Mouse (Mus musculus): Measurements from ENCODE around the gene Tspan9. TPM values are rescaled to one million over a fixed set of nuclear protein-coding genes. Genes with fewer than 3 reads are reported as not detected.

Tspan9 gene
- polyA plus RNA-seq, 1 experiment from 2014 or later, result 62.6 TPM

DNA sequence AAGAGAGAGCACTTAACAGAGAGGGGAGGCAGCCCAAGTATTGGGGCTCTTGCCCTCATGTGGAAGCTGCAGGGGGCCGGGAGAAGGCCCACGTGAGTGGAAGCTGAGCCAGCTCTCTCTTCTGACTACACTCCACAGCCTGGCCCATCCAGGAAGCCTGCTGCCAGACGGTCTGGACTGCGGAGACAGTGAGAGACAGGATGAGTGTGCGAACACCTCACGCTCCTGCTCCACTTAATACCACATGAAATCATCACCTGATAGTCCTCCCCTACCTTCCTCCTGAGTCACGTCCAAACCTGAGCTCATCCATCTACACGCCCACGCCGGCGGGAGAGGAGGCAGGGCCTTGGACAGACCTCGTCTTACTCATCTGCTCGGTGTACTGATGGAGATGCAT lies 81.2 kb downstream of the Tspan9 start:
- no peak overlapping the region for H3K4me2 ChIP-seq (ENCODE audit: low read length)

DNA sequence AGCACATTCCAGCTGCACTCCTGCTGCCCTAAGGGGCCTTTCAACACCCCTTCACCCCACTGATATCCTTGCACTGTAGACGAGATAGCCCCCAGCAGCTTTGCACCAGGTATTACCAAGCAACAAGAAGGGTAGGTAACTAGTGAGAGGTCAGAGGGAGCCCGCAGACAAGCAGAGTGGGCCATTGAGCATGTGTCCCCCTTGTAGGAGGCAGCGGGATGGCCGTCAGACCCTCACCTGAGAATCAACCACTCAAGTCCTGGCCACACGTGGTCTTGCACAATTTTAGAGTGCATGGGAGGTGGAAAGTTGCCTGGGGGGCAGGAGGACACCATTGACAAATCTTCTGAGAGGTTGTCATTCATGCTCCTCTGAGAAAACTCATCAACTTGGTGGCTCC lies 82.1 kb downstream of the Tspan9 start:
- no peaks in the 10 kb centered on the region for H3K36me3 ChIP-seq (ENCODE audit: control insufficient read depth, insufficient read depth, low read length)
- 92% methylated on average over 5 of the region's 5 CpGs for WGBS
- no peak for ATAC-seq
- H3K27ac ChIP-seq (ENCODE audit: low read depth, low read length), result no peak overlapping the region
- no peak overlapping the region for H3K4me3 ChIP-seq (ENCODE audit: low read length)
- H3K9ac ChIP-seq (ENCODE audit: low read depth, low read length), result no peak overlapping the region
- H3K4me2 ChIP-seq (ENCODE audit: low read length), result no peak overlapping the region
- no peaks in the 10 kb centered on the region for H3K27me3 ChIP-seq (replicated peaks; ENCODE audit: control insufficient read depth, insufficient read depth, low read length)
- H3K4me1 ChIP-seq (ENCODE audit: control insufficient read depth, insufficient read depth, low read depth, low read length), result peaks cover 24% of the 10 kb centered on the region
- peaks cover 2% of the 10 kb centered on the region; the same call in 1 of the 2 replicates for H3K9me3 ChIP-seq (ENCODE audit: control insufficient read depth, low read length)

More for the DNA sequence above, 81.2 kb downstream of the Tspan9 start:
- 89% methylated on average over 13 of the region's 13 CpGs for WGBS
- Histone ChIP-seq H3K27me3 (replicated peaks; ENCODE audit: control insufficient read depth, insufficient read depth, low read length) (no peaks in the 10 kb centered on the region), H3K9me3 (ENCODE audit: control insufficient read depth, low read length) (peaks cover 2% of the 10 kb centered on the region; the same call in 1 of the 2 replicates), H3K4me3 (ENCODE audit: low read length) (no peak overlapping the region), H3K9ac (ENCODE audit: low read depth, low read length) (no peak overlapping the region), H3K27ac (ENCODE audit: low read depth, low read length) (no peak overlapping the region), H3K4me1 (ENCODE audit: control insufficient read depth, insufficient read depth, low read depth, low read length) (peaks cover 27% of the 10 kb centered on the region), H3K36me3 (ENCODE audit: control insufficient read depth, insufficient read depth, low read length) (no peaks in the 10 kb centered on the region)
- no peak for ATAC-seq

DNA sequence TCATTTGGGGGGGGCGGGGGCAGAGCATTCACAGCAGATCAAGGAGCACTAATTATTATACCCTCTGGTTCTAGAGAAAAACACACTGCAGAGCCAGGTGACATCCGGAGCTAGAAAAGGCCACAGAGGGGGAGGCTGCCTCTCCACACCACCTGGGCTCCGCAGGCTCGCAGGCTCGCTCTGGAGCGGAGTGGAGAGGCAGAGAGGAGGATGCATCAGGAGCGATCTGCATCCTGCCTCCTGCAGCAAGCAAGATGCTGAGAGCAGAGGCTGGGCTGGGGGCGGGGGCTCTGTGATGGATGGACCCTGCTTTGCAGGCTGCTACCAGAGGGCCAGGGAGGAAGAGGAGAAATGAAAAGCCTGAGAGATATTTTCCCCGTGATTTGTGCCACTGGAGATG lies 84.8 kb downstream of the Tspan9 start:
- Histone ChIP-seq H3K36me3 (ENCODE audit: control insufficient read depth, insufficient read depth, low read length) (no peaks in the 10 kb centered on the region), H3K4me2 (ENCODE audit: low read length) (peak overlapping the region; percentile 35), H3K27ac (ENCODE audit: low read depth, low read length) (no peak overlapping the region), H3K27me3 (replicated peaks; ENCODE audit: control insufficient read depth, insufficient read depth, low read length) (no peaks in the 10 kb centered on the region), H3K9ac (ENCODE audit: low read depth, low read length) (peak overlapping the region; percentile 30), H3K4me3 (ENCODE audit: low read length) (no peak overlapping the region), H3K9me3 (ENCODE audit: control insufficient read depth, low read length) (peaks cover 2% of the 10 kb centered on the region; the same call in 1 of the 2 replicates), H3K4me1 (ENCODE audit: control insufficient read depth, insufficient read depth, low read depth, low read length) (peaks cover 13% of the 10 kb centered on the region)
- WGBS, result 23% methylated on average over 9 of the region's 9 CpGs
- ATAC-seq, result peak; percentile 68

DNA sequence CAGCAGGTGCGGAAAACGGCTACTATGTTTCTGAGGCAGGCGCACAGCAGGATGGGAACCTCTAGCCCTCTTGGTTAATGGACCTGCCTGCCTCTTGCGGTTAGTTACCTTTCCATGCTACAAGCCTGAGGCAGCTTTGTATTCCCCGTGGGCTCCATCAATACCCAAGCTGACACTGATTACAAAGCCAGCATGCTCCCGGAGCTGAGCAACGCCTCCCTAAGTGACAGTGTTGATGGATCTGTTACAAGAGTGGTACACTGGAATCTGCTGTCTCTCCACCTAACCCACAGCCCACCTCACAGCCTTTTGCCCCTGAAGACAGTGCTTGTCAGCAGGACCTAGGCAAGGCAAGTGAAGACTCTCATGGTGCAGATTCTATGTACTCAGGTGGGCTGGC lies 85.2 kb downstream of the Tspan9 start:
- Histone ChIP-seq H3K27ac (ENCODE audit: low read depth, low read length) (no peak overlapping the region), H3K9ac (ENCODE audit: low read depth, low read length) (peak overlapping the region; percentile 30; the same call in 1 of the 2 replicates), H3K27me3 (replicated peaks; ENCODE audit: control insufficient read depth, insufficient read depth, low read length) (no peaks in the 10 kb centered on the region), H3K36me3 (ENCODE audit: control insufficient read depth, insufficient read depth, low read length) (no peaks in the 10 kb centered on the region), H3K4me3 (ENCODE audit: low read length) (no peak overlapping the region), H3K4me1 (ENCODE audit: control insufficient read depth, insufficient read depth, low read depth, low read length) (peaks cover 13% of the 10 kb centered on the region), H3K4me2 (ENCODE audit: low read length) (peak overlapping the region; percentile 35), H3K9me3 (ENCODE audit: control insufficient read depth, low read length) (peaks cover 2% of the 10 kb centered on the region; the same call in 1 of the 2 replicates)
- peak; percentile 60 for ATAC-seq
- 29% methylated on average over 7 of the region's 7 CpGs for WGBS

DNA sequence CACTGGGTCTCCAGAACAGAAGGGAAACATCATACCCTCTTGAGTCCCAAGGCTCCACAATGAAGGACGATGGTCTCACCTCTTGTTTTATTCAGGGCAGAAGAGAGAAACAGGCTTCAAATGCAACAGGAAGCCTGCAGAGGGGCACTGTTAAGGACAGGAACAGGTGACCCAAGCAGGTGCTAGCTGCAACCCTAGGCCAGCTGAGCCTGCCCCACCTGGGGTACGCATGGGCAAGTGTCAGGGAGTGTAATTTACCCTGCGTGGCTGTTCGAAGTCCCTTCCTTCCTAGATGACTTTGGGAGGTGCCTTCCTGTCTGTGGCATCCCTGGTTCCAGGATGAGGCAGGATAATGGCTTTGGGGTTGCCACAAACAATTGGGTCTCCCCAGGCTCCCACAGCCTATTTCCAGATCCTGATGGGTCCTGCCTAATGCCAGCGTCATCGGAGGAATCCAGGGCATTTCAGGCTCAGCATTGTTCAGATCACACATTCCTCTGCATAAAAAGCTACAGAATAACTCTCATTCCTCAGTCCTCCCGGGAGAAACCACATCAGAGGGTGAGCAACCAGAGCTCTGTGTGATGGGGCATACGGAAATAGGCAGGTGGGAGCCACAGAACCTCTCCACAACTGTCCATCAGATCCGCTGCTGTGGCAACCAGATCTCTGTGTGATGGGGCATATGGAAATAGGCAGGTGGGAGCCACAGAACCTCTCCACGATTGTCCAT lies 90.2 kb downstream of the Tspan9 start:
- Histone ChIP-seq H3K4me1 (ENCODE audit: control insufficient read depth, insufficient read depth, low read depth, low read length) (peaks cover 4% of the 10 kb centered on the region), H3K9ac (ENCODE audit: low read depth, low read length) (no peak overlapping the region), H3K4me3 (ENCODE audit: low read length) (no peak overlapping the region), H3K4me2 (ENCODE audit: low read length) (no peak overlapping the region), H3K36me3 (ENCODE audit: control insufficient read depth, insufficient read depth, low read length) (no peaks in the 10 kb centered on the region), H3K27me3 (replicated peaks; ENCODE audit: control insufficient read depth, insufficient read depth, low read length) (no peaks in the 10 kb centered on the region), H3K9me3 (ENCODE audit: control insufficient read depth, low read length) (no peaks in the 10 kb centered on the region), H3K27ac (ENCODE audit: low read depth, low read length) (no peak overlapping the region)
- WGBS, result 61% methylated on average over 10 of the region's 10 CpGs
- ATAC-seq, result no peak

DNA sequence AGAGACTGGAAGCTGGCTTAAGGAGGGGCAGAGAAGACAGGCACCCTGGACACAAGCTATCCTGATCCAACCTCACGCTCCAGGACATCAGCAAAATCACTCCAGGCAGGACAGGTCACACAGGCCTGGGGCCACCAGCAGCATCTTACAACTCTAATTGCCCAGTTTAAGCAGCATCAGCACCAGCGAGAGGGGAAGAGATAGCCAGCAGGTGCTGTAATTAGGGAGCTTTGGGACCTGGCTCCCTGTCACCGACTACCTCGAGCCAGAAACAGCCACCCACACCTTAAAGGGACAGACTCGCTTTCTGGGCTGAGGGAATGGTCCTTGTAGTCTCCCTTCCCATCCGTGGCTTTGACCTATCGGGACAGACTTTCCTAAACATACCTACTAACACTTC lies 95.7 kb downstream of the Tspan9 start:
- H3K36me3 ChIP-seq (ENCODE audit: control insufficient read depth, insufficient read depth, low read length), result no peaks in the 10 kb centered on the region
- H3K27me3 ChIP-seq (replicated peaks; ENCODE audit: control insufficient read depth, insufficient read depth, low read length), result no peaks in the 10 kb centered on the region
- no peak overlapping the region for H3K4me2 ChIP-seq (ENCODE audit: low read length)
- no peak overlapping the region for H3K4me3 ChIP-seq (ENCODE audit: low read length)
- no peaks in the 10 kb centered on the region for H3K4me1 ChIP-seq (ENCODE audit: control insufficient read depth, insufficient read depth, low read depth, low read length)
- no peaks in the 10 kb centered on the region for H3K9me3 ChIP-seq (ENCODE audit: control insufficient read depth, low read length)
- no peak for ATAC-seq
- WGBS, result 71% methylated on average over 7 of the region's 7 CpGs
- H3K9ac ChIP-seq (ENCODE audit: low read depth, low read length), result no peak overlapping the region
- H3K27ac ChIP-seq (ENCODE audit: low read depth, low read length), result no peak overlapping the region

DNA sequence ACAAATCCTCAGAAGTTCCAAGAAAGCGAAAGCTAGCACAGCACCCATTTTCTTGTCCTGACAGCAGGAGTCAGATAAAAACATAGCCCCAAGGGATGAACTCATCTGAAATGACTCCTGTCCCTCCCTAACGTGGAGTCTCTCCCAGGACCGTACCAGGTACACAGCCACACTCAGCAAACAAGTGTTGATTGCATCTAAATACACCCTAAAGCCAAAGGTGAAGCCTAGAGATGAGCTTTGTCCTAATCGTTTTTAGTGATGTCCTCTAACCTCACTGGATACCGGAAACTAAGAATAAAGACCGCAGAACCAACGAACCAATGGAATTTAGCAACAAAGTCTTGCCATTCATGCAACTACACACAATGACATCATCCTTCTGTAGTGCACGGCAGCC lies 96.2 kb downstream of the Tspan9 start:
- Histone ChIP-seq H3K9ac (ENCODE audit: low read depth, low read length) (no peak overlapping the region), H3K4me2 (ENCODE audit: low read length) (no peak overlapping the region), H3K4me3 (ENCODE audit: low read length) (no peak overlapping the region), H3K9me3 (ENCODE audit: control insufficient read depth, low read length) (no peaks in the 10 kb centered on the region), H3K36me3 (ENCODE audit: control insufficient read depth, insufficient read depth, low read length) (no peaks in the 10 kb centered on the region), H3K4me1 (ENCODE audit: control insufficient read depth, insufficient read depth, low read depth, low read length) (no peaks in the 10 kb centered on the region), H3K27me3 (replicated peaks; ENCODE audit: control insufficient read depth, insufficient read depth, low read length) (no peaks in the 10 kb centered on the region), H3K27ac (ENCODE audit: low read depth, low read length) (no peak overlapping the region)
- 83% methylated on average over 8 of the region's 8 CpGs for WGBS
- ATAC-seq, result no peak

DNA sequence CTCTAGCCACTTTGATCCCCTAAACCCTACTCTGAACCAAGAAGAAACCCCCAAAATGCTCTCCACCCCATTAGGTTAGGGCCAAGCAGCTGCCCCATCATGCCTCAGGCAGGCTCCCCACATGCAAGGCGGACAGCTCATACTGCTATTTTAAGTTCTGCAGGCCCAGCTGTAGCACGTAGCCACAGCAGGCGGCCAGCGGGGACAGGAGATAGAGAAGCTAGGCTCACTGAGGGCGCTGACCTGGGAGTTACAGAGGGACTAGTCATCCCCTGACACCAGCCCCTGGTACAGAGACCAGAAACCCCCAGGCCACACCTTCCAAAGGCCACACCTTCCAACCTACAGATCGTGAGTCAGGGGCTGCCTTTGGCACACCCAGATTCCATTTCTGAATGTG lies 96.6 kb downstream of the Tspan9 start:
- whole genome bisulfite sequencing, result 69% methylated on average over 6 of the region's 6 CpGs
- Histone ChIP-seq H3K4me2 (ENCODE audit: low read length) (no peak overlapping the region), H3K36me3 (ENCODE audit: control insufficient read depth, insufficient read depth, low read length) (no peaks in the 10 kb centered on the region), H3K9me3 (ENCODE audit: control insufficient read depth, low read length) (no peaks in the 10 kb centered on the region), H3K27ac (ENCODE audit: low read depth, low read length) (no peak overlapping the region), H3K4me3 (ENCODE audit: low read length) (no peak overlapping the region), H3K4me1 (ENCODE audit: control insufficient read depth, insufficient read depth, low read depth, low read length) (no peaks in the 10 kb centered on the region), H3K9ac (ENCODE audit: low read depth, low read length) (no peak overlapping the region), H3K27me3 (replicated peaks; ENCODE audit: control insufficient read depth, insufficient read depth, low read length) (no peaks in the 10 kb centered on the region)
- no peak for ATAC-seq

DNA sequence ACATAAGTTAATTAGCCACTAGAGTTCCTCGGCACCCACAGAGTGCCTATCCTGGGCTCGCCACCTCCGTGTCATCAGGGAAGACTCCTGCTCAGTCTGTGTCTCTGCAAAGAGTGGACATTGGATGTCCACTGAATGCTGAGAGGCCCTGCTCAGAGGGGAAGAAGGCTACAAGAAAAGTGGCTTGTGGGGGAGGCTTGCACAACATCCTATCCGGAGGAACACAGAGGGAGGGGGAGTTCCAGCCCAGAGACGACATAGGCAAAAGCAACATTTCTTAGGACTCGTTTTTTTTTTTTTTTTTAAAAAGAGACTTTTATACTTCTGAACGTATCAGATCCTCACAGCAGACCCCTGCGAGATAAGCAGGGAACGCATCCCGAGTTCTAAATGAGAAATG lies 98.7 kb downstream of the Tspan9 start:
- H3K9me3 ChIP-seq (ENCODE audit: control insufficient read depth, low read length), result no peaks in the 10 kb centered on the region
- 64% methylated on average over 10 of the region's 10 CpGs for WGBS
- no peak overlapping the region for H3K9ac ChIP-seq (ENCODE audit: low read depth, low read length)
- no peaks in the 10 kb centered on the region for H3K27me3 ChIP-seq (replicated peaks; ENCODE audit: control insufficient read depth, insufficient read depth, low read length)
- ATAC-seq, result no peak
- no peak overlapping the region for H3K4me3 ChIP-seq (ENCODE audit: low read length)
- no peak overlapping the region for H3K27ac ChIP-seq (ENCODE audit: low read depth, low read length)
- H3K36me3 ChIP-seq (ENCODE audit: control insufficient read depth, insufficient read depth, low read length), result no peaks in the 10 kb centered on the region
- H3K4me1 ChIP-seq (ENCODE audit: control insufficient read depth, insufficient read depth, low read depth, low read length), result no peaks in the 10 kb centered on the region
- H3K4me2 ChIP-seq (ENCODE audit: low read length), result no peak overlapping the region
